Mouse (Mus musculus): Measurements from ENCODE around the gene Dpy30. TPM values are rescaled to one million over a fixed set of nuclear protein-coding genes. Genes with fewer than 3 reads are reported as not detected.

Dpy30 gene
- polyA plus RNA-seq, 1 experiment from 2014 or later, result 219 TPM

- Histone ChIP-seq H3K27me3 (no peaks in the 10 kb centered on the region), H3K4me3 (no peak overlapping the region), H3K9ac (no peak overlapping the region), H3K36me3 (peaks cover 3% of the 10 kb centered on the region; the same call in 1 of the 2 replicates), H3K27ac (no peak overlapping the region), H3K9me3 (no peaks in the 10 kb centered on the region), H3K4me2 (no peak overlapping the region), H3K4me1 (peaks cover 31% of the 10 kb centered on the region)
- ATAC-seq (ENCODE audit: borderline replicate concordance, extremely low read depth, low FRiP score, low TSS enrichment), result no peak
- 79% methylated on average over 4 of the region's 4 CpGs for WGBS
Observed at GRCm38 (mm10) chr17:74291640-74292361, 31.9 kb downstream of the Dpy30 start.

- no peak overlapping the region for H3K4me2 ChIP-seq
- ATAC-seq (ENCODE audit: borderline replicate concordance, extremely low read depth, low FRiP score, low TSS enrichment), result no peak
- H3K27ac ChIP-seq, result 0 out of 2 replicates have a peak overlapping the region, but pooled peaks have one; percentile 2
- no peaks in the 10 kb centered on the region for H3K27me3 ChIP-seq
- peaks cover 3% of the 10 kb centered on the region; the same call in 1 of the 2 replicates for H3K36me3 ChIP-seq
- peaks cover 28% of the 10 kb centered on the region for H3K4me1 ChIP-seq
- H3K9ac ChIP-seq, result no peak overlapping the region
- H3K9me3 ChIP-seq, result no peaks in the 10 kb centered on the region
- H3K4me3 ChIP-seq, result no peak overlapping the region
Observed at GRCm38 (mm10) chr17:74290869-74291268, 32.9 kb downstream of the Dpy30 start.

- Histone ChIP-seq H3K27me3 (no peaks in the 10 kb centered on the region), H3K27ac (no peak overlapping the region), H3K9ac (no peak overlapping the region), H3K4me1 (peaks cover 29% of the 10 kb centered on the region), H3K36me3 (peaks cover 3% of the 10 kb centered on the region; the same call in 1 of the 2 replicates), H3K4me2 (no peak overlapping the region), H3K9me3 (no peaks in the 10 kb centered on the region), H3K4me3 (no peak overlapping the region)
- 60% methylated on average over 3 of the region's 3 CpGs for WGBS
- ATAC-seq (ENCODE audit: borderline replicate concordance, extremely low read depth, low FRiP score, low TSS enrichment), result no peak
Observed at GRCm38 (mm10) chr17:74290198-74290597, 33.5 kb downstream of the Dpy30 start.

- no peak overlapping the region for H3K27ac ChIP-seq
Observed at GRCm38 (mm10) chr17:74288626-74289025, 35.1 kb downstream of the Dpy30 start.

GRCm38 (mm10) chr17:74286140-74286730 is 37.5 kb downstream of the Dpy30 start:
- ATAC-seq (ENCODE audit: borderline replicate concordance, extremely low read depth, low FRiP score, low TSS enrichment), result no peak
- no peaks in the 10 kb centered on the region for H3K9me3 ChIP-seq
- H3K4me3 ChIP-seq, result no peak overlapping the region
- no peak overlapping the region for H3K9ac ChIP-seq
- H3K27me3 ChIP-seq, result no peaks in the 10 kb centered on the region
- 74% methylated on average over 4 of the region's 4 CpGs for WGBS
- H3K27ac ChIP-seq, result no peak overlapping the region
- peaks cover 3% of the 10 kb centered on the region; the same call in 1 of the 2 replicates for H3K36me3 ChIP-seq
- peaks cover 14% of the 10 kb centered on the region; the same call in 1 of the 2 replicates for H3K4me1 ChIP-seq
- H3K4me2 ChIP-seq, result no peak overlapping the region

More at GRCm38 (mm10) chr17:74288626-74289025, 35.1 kb downstream of the Dpy30 start:
- Histone ChIP-seq H3K4me1 (peaks cover 30% of the 10 kb centered on the region), H3K4me3 (no peak overlapping the region), H3K27me3 (no peaks in the 10 kb centered on the region), H3K9me3 (no peaks in the 10 kb centered on the region), H3K4me2 (no peak overlapping the region), H3K9ac (no peak overlapping the region), H3K36me3 (peaks cover 3% of the 10 kb centered on the region; the same call in 1 of the 2 replicates)
- ATAC-seq (ENCODE audit: borderline replicate concordance, extremely low read depth, low FRiP score, low TSS enrichment), result no peak
- WGBS, result 89% methylated on average over 2 of the region's 2 CpGs

- 55% methylated on average over 2 of the region's 2 CpGs for WGBS
- Histone ChIP-seq H3K36me3 (peaks cover 3% of the 10 kb centered on the region; the same call in 1 of the 2 replicates), H3K9ac (no peak overlapping the region), H3K4me1 (0 out of 2 replicates have a peak, but pooled peaks cover 9% of the 10 kb centered on the region), H3K9me3 (no peaks in the 10 kb centered on the region), H3K4me3 (no peak overlapping the region), H3K27me3 (no peaks in the 10 kb centered on the region), H3K4me2 (no peak overlapping the region), H3K27ac (no peak overlapping the region)
- ATAC-seq (ENCODE audit: borderline replicate concordance, extremely low read depth, low FRiP score, low TSS enrichment), result no peak
Observed at GRCm38 (mm10) chr17:74285730-74286129, 38.0 kb downstream of the Dpy30 start.

- Histone ChIP-seq H3K9ac (no peak overlapping the region), H3K4me2 (no peak overlapping the region), H3K27me3 (no peaks in the 10 kb centered on the region), H3K4me3 (no peak overlapping the region), H3K4me1 (0 out of 2 replicates have a peak, but pooled peaks cover 3% of the 10 kb centered on the region), H3K27ac (no peak overlapping the region), H3K36me3 (peaks cover 3% of the 10 kb centered on the region; the same call in 1 of the 2 replicates), H3K9me3 (no peaks in the 10 kb centered on the region)
- no peak for ATAC-seq (ENCODE audit: borderline replicate concordance, extremely low read depth, low FRiP score, low TSS enrichment)
- WGBS, result 72% methylated on average over 2 of the region's 2 CpGs
Observed at GRCm38 (mm10) chr17:74284397-74285115, 39.2 kb downstream of the Dpy30 start.

GRCm38 (mm10) chr17:74282024-74282423 is 41.7 kb downstream of the Dpy30 start:
- H3K27me3 ChIP-seq, result no peaks in the 10 kb centered on the region
- WGBS, result 91% methylated on average over 3 of the region's 3 CpGs
- no peak for ATAC-seq (ENCODE audit: borderline replicate concordance, extremely low read depth, low FRiP score, low TSS enrichment)

GRCm38 (mm10) chr17:74278966-74279869 is 44.5 kb downstream of the Dpy30 start:
- WGBS, result 88% methylated on average over 8 of the region's 8 CpGs
- ATAC-seq (ENCODE audit: borderline replicate concordance, extremely low read depth, low FRiP score, low TSS enrichment), result peak; percentile 27; the same call in 1 of the 2 replicates
- no peak overlapping the region for H3K4me2 ChIP-seq
- no peaks in the 10 kb centered on the region for H3K4me1 ChIP-seq
- no peak overlapping the region for H3K9ac ChIP-seq
- H3K27ac ChIP-seq, result no peak overlapping the region
- no peaks in the 10 kb centered on the region for H3K36me3 ChIP-seq
- H3K27me3 ChIP-seq, result no peaks in the 10 kb centered on the region
- no peaks in the 10 kb centered on the region for H3K9me3 ChIP-seq
- H3K4me3 ChIP-seq, result no peak overlapping the region

More at GRCm38 (mm10) chr17:74282024-74282423, 41.7 kb downstream of the Dpy30 start:
- no peak overlapping the region for H3K9ac ChIP-seq
- no peaks in the 10 kb centered on the region for H3K9me3 ChIP-seq
- H3K4me3 ChIP-seq, result no peak overlapping the region
- H3K27ac ChIP-seq, result no peak overlapping the region
- H3K4me2 ChIP-seq, result no peak overlapping the region
- no peaks in the 10 kb centered on the region for H3K36me3 ChIP-seq
- H3K4me1 ChIP-seq, result 0 out of 2 replicates have a peak, but pooled peaks cover 3% of the 10 kb centered on the region

- H3K27me3 ChIP-seq, result no peaks in the 10 kb centered on the region
- ATAC-seq (ENCODE audit: borderline replicate concordance, extremely low read depth, low FRiP score, low TSS enrichment), result no peak
- H3K9me3 ChIP-seq, result no peaks in the 10 kb centered on the region
- no peak overlapping the region for H3K27ac ChIP-seq
- H3K4me2 ChIP-seq, result no peak overlapping the region
- 0 out of 2 replicates have a peak, but pooled peaks cover 7% of the 10 kb centered on the region for H3K4me1 ChIP-seq
- WGBS, result 42% methylated on average over 3 of the region's 3 CpGs
- H3K9ac ChIP-seq, result no peak overlapping the region
- no peak overlapping the region for H3K4me3 ChIP-seq
- no peaks in the 10 kb centered on the region for H3K36me3 ChIP-seq
Observed at GRCm38 (mm10) chr17:74274471-74274870, 49.3 kb downstream of the Dpy30 start.

- Histone ChIP-seq H3K9ac (no peak overlapping the region), H3K4me3 (no peak overlapping the region), H3K36me3 (no peaks in the 10 kb centered on the region), H3K27ac (no peak overlapping the region), H3K9me3 (no peaks in the 10 kb centered on the region), H3K4me1 (0 out of 2 replicates have a peak, but pooled peaks cover 7% of the 10 kb centered on the region), H3K27me3 (no peaks in the 10 kb centered on the region), H3K4me2 (no peak overlapping the region)
- 65% methylated on average over 16 of the region's 16 CpGs for WGBS
- no peak for ATAC-seq (ENCODE audit: borderline replicate concordance, extremely low read depth, low FRiP score, low TSS enrichment)
Observed at GRCm38 (mm10) chr17:74272683-74273205, 51.0 kb downstream of the Dpy30 start.
